Mouse (Mus musculus): ENCODE data around the gene Rnd1. TPM values are rescaled to one million over a fixed set of nuclear protein-coding genes. Genes with fewer than 3 reads are reported as not detected.

Gene Rnd1
- total RNA-seq, 2 experiments from 2014 or later = 24.4 to 30.7 TPM

DNA sequence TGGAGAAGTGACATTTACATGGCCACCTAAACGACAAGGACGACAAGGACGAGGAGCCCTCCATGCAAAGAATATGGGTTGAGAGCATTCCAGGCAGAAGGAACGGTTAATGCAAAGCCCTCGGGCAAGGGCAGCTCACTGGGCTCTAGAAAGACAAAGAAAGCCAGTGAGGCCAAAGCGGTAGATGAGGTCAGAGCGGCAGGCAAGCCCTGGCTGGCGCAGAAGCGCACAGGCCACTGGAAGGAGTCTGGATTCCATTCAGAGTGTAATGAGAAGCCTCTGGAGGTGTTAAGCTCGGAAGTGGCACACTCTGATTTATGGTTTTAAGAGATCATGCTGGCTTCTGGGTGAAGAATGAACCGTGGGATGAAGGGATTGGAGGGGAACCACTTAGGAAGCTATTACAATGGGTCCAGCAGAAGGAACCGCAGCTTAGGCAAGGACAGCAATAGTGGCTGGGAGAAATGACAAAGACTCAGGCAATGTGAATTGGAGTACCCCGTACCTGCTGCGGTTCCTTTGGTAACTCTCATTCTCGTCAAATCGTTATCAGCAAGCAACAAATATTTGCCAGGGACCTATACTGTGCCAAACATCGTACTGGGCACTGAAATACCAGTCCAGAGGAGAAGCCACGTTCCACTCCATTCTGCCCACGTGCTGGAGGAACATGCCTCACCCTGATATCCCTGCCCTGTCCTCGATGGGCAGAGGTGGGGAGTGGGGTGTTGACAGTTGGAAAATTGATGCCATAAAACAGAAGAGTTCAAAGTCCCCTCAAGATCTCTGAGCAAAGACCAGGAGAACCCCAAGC lies 60.7 kb downstream of the Rnd1 start:
- DNase-seq (ENCODE audit: low spot score in 2 of 2) = no peak

DNA sequence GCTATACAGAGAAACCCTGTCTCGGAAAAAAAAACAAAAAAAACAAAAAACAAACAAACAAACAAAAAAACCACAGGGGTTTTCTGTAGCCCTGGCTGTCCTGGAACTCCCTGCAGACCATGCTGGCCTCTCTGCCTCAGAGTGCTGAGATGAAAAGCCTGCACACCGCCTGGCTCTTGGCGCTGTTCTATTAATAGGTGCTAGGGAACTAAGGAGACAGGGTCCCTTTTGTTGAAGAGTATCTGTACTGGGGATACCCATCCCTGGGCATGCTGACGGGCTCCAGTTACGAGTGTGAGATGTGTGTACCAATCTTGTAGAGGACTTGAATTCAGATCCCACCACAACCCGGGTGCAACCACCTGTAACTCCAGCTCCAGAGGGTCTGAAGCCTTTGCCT lies 61.5 kb downstream of the Rnd1 start:
- DNase-seq (ENCODE audit: low spot score in 2 of 2) = no peak

DNA sequence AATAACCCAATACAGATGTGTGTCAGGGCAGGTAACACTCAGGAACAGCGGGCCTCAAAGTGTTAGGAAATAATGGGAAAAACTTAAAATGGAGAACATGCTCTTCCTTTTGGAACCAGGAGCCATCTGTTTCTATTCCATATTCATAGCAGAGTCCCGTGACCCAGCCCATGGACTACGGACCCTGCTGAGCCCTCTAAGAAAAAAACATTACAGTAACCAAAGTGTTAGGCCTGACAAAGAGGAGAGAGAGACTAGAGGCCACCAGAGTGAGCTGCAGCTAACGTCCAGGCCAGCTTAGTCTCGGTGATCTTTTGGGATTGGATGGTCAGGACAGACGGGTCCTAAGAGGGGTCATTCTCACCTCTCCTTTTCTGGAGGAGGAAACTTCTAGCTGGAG lies 62.3 kb downstream of the Rnd1 start:
- DNase-seq (ENCODE audit: low spot score in 2 of 2) = no peak

DNA sequence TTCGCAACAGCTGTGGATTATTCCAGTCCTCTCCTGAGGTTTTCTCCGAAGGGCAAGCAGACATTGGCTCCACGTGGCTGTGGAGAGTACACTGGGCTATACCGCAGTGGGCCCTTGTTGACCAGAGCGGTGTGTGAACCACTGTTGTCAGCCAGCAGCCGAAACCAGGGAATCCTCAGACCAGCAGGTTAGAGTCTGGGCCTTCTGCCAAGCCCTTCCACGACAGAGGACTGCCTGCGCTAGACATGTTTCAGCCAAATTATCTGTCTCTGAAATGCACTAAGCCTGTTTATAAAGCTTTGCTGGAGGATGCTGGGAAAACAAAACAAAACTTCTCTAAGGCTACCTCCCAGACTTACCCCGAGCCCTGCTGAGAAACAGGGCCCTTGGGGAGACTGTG lies 62.7 kb downstream of the Rnd1 start:
- no peak for DNase-seq (ENCODE audit: low spot score in 2 of 2)

Other genes starting within 250 kb of the Rnd1 start
- gene Olfr282, start 246.2 kb downstream of the Rnd1 start, total RNA-seq (2021) = not detected
- not detected for gene Olfr281, start 224.9 kb downstream of the Rnd1 start, total RNA-seq (2021)
- gene OR5BS1P, start 207.6 kb downstream of the Rnd1 start, total RNA-seq (2021) = not detected
- not detected for gene Lalba, start 194.7 kb downstream of the Rnd1 start, total RNA-seq (2021)
- not detected for gene Olfr279, start 185.1 kb downstream of the Rnd1 start, total RNA-seq (2021)
- 10 to 100 TPM; 58.2 to 59.7 TPM for gene Kansl2, start 143.2 kb downstream of the Rnd1 start, total RNA-seq (2021)
- 10 to 100 TPM; 40.4 to 46.0 TPM for gene Ccnt1, start 106.5 kb downstream of the Rnd1 start, total RNA-seq (2021)
- gene 4930415O20Rik, start 106.5 kb downstream of the Rnd1 start, total RNA-seq (2021) = not detected
- gene Adcy6, start 67.4 kb downstream of the Rnd1 start, total RNA-seq (2021) = 10 to 100 TPM; 45.8 to 49.7 TPM
- 100 to 1,000 TPM; 267 to 278 TPM for gene Cacnb3, start 46.6 kb downstream of the Rnd1 start, total RNA-seq (2021)
- gene Ddx23, start 14.6 kb downstream of the Rnd1 start, total RNA-seq (2021) = 10 to 100 TPM; 86.9 to 90.6 TPM
- gene Ccdc65, start 30.7 kb upstream of the Rnd1 start, total RNA-seq (2021) = 10 to 100 TPM in 1 of 2 experiments, 1 to 10 TPM in 1; 9.5 to 10.5 TPM
- 1 to 10 TPM; 1.9 to 2.6 TPM for gene Fkbp11, start 50.7 kb upstream of the Rnd1 start, total RNA-seq (2021)
- 100 to 1,000 TPM; 724 to 773 TPM for gene Arf3, start 85.8 kb upstream of the Rnd1 start, total RNA-seq (2021)
- 1 to 10 TPM in 1 of 2 experiments, under 1 TPM in 1; 0.63 to 1.1 TPM for gene Wnt10b, start 100.7 kb upstream of the Rnd1 start, total RNA-seq (2021)
- not detected for gene Wnt1, start 112.4 kb upstream of the Rnd1 start, total RNA-seq (2021)
- 100 to 1,000 TPM; 778 to 797 TPM for gene Ddn, start 132.0 kb upstream of the Rnd1 start, total RNA-seq (2021)
- 10 to 100 TPM; 54.6 to 56.2 TPM for gene Prkag1, start 154.1 kb upstream of the Rnd1 start, total RNA-seq (2021)
- gene Kmt2d, start 193.7 kb upstream of the Rnd1 start, total RNA-seq (2021) = 10 to 100 TPM; 74.3 to 77.8 TPM
- gene Rhebl1, start 217.1 kb upstream of the Rnd1 start, total RNA-seq (2021) = 10 to 100 TPM in 1 of 2 experiments, 1 to 10 TPM in 1; 8.6 to 12.9 TPM
- gene Dhh, start 221.1 kb upstream of the Rnd1 start, total RNA-seq (2021) = under 1 TPM; 0.21 to 0.26 TPM
- 10 to 100 TPM; 12.9 to 17.9 TPM for gene Lmbr1l, start 240.8 kb upstream of the Rnd1 start, total RNA-seq (2021)